8 mouse cellular contexts compared by ENCODE assay signal in genomic region chr5:23413575-23414470, GRCm38 (mm10). TPM values are rescaled to one million over a fixed set of nuclear protein-coding genes. Genes with fewer than 3 reads are reported as not detected.
DNase-seq lines count a peak whose midpoint lies in the region; ATAC-seq and TF ChIP-seq lines count a peak whose summit lies in the region.

No protein-coding gene starts in this region.

- DNase-seq in layer of hippocampus, adult 8-10 months (ENCODE audit: low spot score in 2 of 2) = peak; percentile 47 to 49
- no peak for DNase-seq in layer of hippocampus, adult 11-12 months (ENCODE audit: low spot score)
- DNase-seq in heart, postnatal 0 days (ENCODE audit: low spot score) = peak; percentile 51
- DNase-seq in limb, embryonic 14.5 days (ENCODE audit: low spot score) = peak; percentile 32
- DNase-seq in adrenal gland, postnatal 4 days (ENCODE audit: low spot score in 2 of 2) = no peak

- 0 out of 2 replicates have a peak, but pooled peaks cover 5% of the 10 kb centered on the region for H3K36me3 ChIP-seq in heart, postnatal 0 days (replicated peaks; ENCODE audit: control insufficient read depth, insufficient read depth, low read length)
- peaks cover 30% of the 10 kb centered on the region for H3K36me3 ChIP-seq in limb, embryonic 14.5 days (ENCODE audit: control insufficient read depth, insufficient read depth, low read length)
- H3K36me3 ChIP-seq in neural tube, embryonic 15.5 days = peaks cover 13% of the 10 kb centered on the region; the same call in 1 of the 2 replicates

- WGBS in heart, postnatal 0 days = 53% methylated on average over 12 of the region's 12 CpGs
- 44% methylated on average over 12 of the region's 12 CpGs for WGBS in limb, embryonic 14.5 days
- WGBS in neural tube, embryonic 15.5 days = 18% methylated on average over 12 of the region's 12 CpGs

- no peak for TF ChIP-seq CTCF in embryonic fibroblast, embryonic 13.5 days (IDR thresholded peaks at IDR 0.05; ENCODE audit: borderline replicate concordance, insufficient read depth, low read length)
- TF ChIP-seq CTCF in heart, postnatal 0 days (IDR thresholded peaks at IDR 0.05; ENCODE audit: low read depth) = no peak

- H3K4me3 ChIP-seq in embryonic fibroblast, embryonic 13.5 days (ENCODE audit: insufficient read depth, low read length) = no peak overlapping the region
- H3K4me3 ChIP-seq in heart, postnatal 0 days (ENCODE audit: low read depth, low read length) = no peak overlapping the region
- H3K4me3 ChIP-seq in limb, embryonic 14.5 days (replicated peaks; ENCODE audit: low read length) = no peak overlapping the region
- H3K4me3 ChIP-seq in neural tube, embryonic 15.5 days (replicated peaks) = no peak overlapping the region

- no peak overlapping the region for H3K4me2 ChIP-seq in heart, postnatal 0 days (ENCODE audit: low read depth, low read length)
- no peak overlapping the region for H3K4me2 ChIP-seq in limb, embryonic 14.5 days (replicated peaks; ENCODE audit: low read depth, low read length, severe bottlenecking)
- H3K4me2 ChIP-seq in neural tube, embryonic 15.5 days = peak overlapping the region; percentile 15; the same call in 1 of the 2 replicates

- ATAC-seq in heart, postnatal 0 days (ENCODE audit: insufficient read depth, low read depth) = no peak
- no peak for ATAC-seq in limb, embryonic 14.5 days (ENCODE audit: low FRiP score, low read depth)
- no peak for ATAC-seq in neural tube, embryonic 15.5 days (ENCODE audit: low FRiP score)
- ATAC-seq in granulocyte monocyte progenitor cell, adult 5-6 weeks (replicated peaks; ENCODE audit: poor library complexity, severe bottlenecking) = no peak

- H3K4me1 ChIP-seq in embryonic fibroblast, embryonic 13.5 days (ENCODE audit: control insufficient read depth, insufficient read depth, low read length) = peaks cover 28% of the 10 kb centered on the region
- H3K4me1 ChIP-seq in heart, postnatal 0 days (ENCODE audit: control insufficient read depth, insufficient read depth) = peaks cover 50% of the 10 kb centered on the region
- H3K4me1 ChIP-seq in limb, embryonic 14.5 days (ENCODE audit: control insufficient read depth, insufficient read depth, low read length) = peaks cover 46% of the 10 kb centered on the region
- H3K4me1 ChIP-seq in neural tube, embryonic 15.5 days = peaks cover 73% of the 10 kb centered on the region

- TF ChIP-seq POLR2A in embryonic fibroblast, embryonic 13.5 days (IDR thresholded peaks at IDR 0.05; ENCODE audit: low read depth, low read length) = no peak
- no peak for TF ChIP-seq POLR2A in limb, embryonic 14.5 days (IDR thresholded peaks at IDR 0.05; ENCODE audit: borderline replicate concordance, extremely low read depth, insufficient read depth, insufficient read length)

- no peaks in the 10 kb centered on the region for H3K9me3 ChIP-seq in heart, postnatal 0 days (replicated peaks; ENCODE audit: control insufficient read depth, low read length)
- H3K9me3 ChIP-seq in limb, embryonic 14.5 days (ENCODE audit: control insufficient read depth, low read length) = no peaks in the 10 kb centered on the region
- H3K9me3 ChIP-seq in neural tube, embryonic 15.5 days (replicated peaks) = no peaks in the 10 kb centered on the region

- no peak for TF ChIP-seq EP300 in heart, postnatal 0 days (IDR thresholded peaks at IDR 0.05; ENCODE audit: low read depth)

- H3K27ac ChIP-seq in embryonic fibroblast, embryonic 13.5 days (ENCODE audit: insufficient read depth, low read length) = peak overlapping the region; percentile 59
- H3K27ac ChIP-seq in heart, postnatal 0 days (ENCODE audit: low read depth) = peak overlapping the region; percentile 72
- peak overlapping the region; percentile 44; the same call in 1 of the 2 replicates for H3K27ac ChIP-seq in limb, embryonic 14.5 days (replicated peaks; ENCODE audit: low read depth, low read length)
- H3K27ac ChIP-seq in neural tube, embryonic 15.5 days (replicated peaks) = peak overlapping the region; percentile 74

- H3K27me3 ChIP-seq in heart, postnatal 0 days (ENCODE audit: control insufficient read depth, insufficient read depth, low read length) = no peaks in the 10 kb centered on the region
- H3K27me3 ChIP-seq in limb, embryonic 14.5 days (ENCODE audit: control insufficient read depth, insufficient read depth, low read length) = no peaks in the 10 kb centered on the region
- H3K27me3 ChIP-seq in neural tube, embryonic 15.5 days (replicated peaks) = no peaks in the 10 kb centered on the region

- H3K9ac ChIP-seq in heart, postnatal 0 days (replicated peaks; ENCODE audit: low read depth, low read length) = no peak overlapping the region
- H3K9ac ChIP-seq in limb, embryonic 14.5 days (ENCODE audit: low read depth, low read length, severe bottlenecking) = no peak overlapping the region
- H3K9ac ChIP-seq in neural tube, embryonic 15.5 days (replicated peaks) = no peak overlapping the region

RNA-seq across cellular contexts. Expression of gene Kmt2e, which starts 20.4 kb away (rescaled TPM):
- 100 to 1,000 TPM in 1 of 4 experiments, 10 to 100 TPM in 3; 91.0 to 101 (median 96.8) TPM for total RNA-seq in layer of hippocampus, adult 8-10 months (2022)
- polyA plus RNA-seq in embryonic fibroblast, embryonic 13.5 days (2011; ENCODE audit: insufficient read length, low read depth, missing spikeins) = 52.4 and 71.8 TPM in 2 replicates
- 31.4 and 34.5 TPM in 2 replicates for total RNA-seq in heart, postnatal 0 days (2014; rRNA removed; ENCODE audit: low replicate concordance)
- 55.0 and 55.4 TPM in 2 replicates for polyA plus RNA-seq in heart, postnatal 0 days (2015; fragmentation: Nextera tagmentation; extraction: Ambion mirVana)
- 37.3 and 39.0 TPM in 2 replicates for polyA plus RNA-seq in limb, embryonic 14.5 days (2012; rRNA removed)
- 87.2 and 97.4 TPM in 2 replicates for polyA plus RNA-seq in limb, embryonic 14.5 days (2014; fragmentation: Nextera tagmentation; extraction: Ambion mirVana)
- polyA plus RNA-seq in neural tube, embryonic 15.5 days (2015; fragmentation: Nextera tagmentation; extraction: Ambion mirVana) = 137 and 147 TPM in 2 replicates
- 78.3 and 87.5 TPM in 2 replicates for total RNA-seq in granulocyte monocyte progenitor cell, adult 5-6 weeks (2014; fragmentation: Nextera tagmentation)
- total RNA-seq in granulocyte monocyte progenitor cell, adult 5-6 weeks (2017) = 41.5 and 65.1 TPM in 2 replicates
- total RNA-seq in adrenal gland, postnatal 4 days (2021) = 10 to 100 TPM; 90.0 to 93.1 TPM

Comparison
In these comparisons a context has a peak if more than half of its experiments do, and no peak if none do; other contexts are left out.
1. DNase-seq: peak in layer of hippocampus, adult 8-10 months (2 of 2), heart, postnatal 0 days (single experiment) and limb, embryonic 14.5 days (single experiment); none in layer of hippocampus, adult 11-12 months (single experiment) and adrenal gland, postnatal 4 days (0 of 2).
2. Peak in every context shown above with its lines, with median percentiles within 50 percentile points of each other: H3K27ac ChIP-seq.